Mouse (Mus musculus): Measurements from ENCODE around the gene Sox5. TPM values are rescaled to one million over a fixed set of nuclear protein-coding genes. Genes with fewer than 3 reads are reported as not detected.

Gene Sox5
- total and polyA plus RNA-seq, 2 experiments from 2014 or later: 26.2 to 32.9 TPM

DNA sequence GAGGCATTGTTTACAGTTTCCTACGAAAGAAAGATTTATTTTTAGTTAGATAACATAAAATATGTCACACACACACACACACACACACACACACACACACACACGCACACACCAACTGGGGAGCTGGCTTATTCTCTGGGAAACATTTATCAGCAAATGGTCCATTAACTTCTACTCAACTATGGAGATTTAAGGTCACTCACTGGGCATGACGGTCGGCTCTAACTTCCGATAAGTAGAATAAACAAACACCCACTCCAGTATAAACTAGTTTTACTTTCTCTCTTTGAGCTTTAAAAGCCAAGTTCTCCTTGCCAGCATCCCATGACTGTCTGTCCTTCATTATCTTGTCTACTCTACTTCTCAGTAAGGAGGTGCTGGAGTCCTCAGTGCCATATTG, 33.8 kb upstream of the Sox5 start:
- Histone ChIP-seq H3K27ac (no peak overlapping the region), H3K4me1 (ENCODE audit: insufficient read depth, low read length) (no peaks in the 10 kb centered on the region), H3K9me3 (ENCODE audit: low read length) (no peaks in the 10 kb centered on the region), H3K36me3 (ENCODE audit: insufficient read depth, low read length) (no peaks in the 10 kb centered on the region), H3K4me3 (ENCODE audit: low read length) (no peak overlapping the region), H3K4me2 (ENCODE audit: low read depth, low read length) (no peak overlapping the region), H3K9ac (replicated peaks; ENCODE audit: low read length) (no peak overlapping the region), H3K27me3 (ENCODE audit: insufficient read depth, low read length) (no peaks in the 10 kb centered on the region)
- WGBS: 74% methylated on average over 5 of the region's 5 CpGs
- DNase-seq (ENCODE audit: low spot score) (no peak), ATAC-seq (no peak)
- TF ChIP-seq CTCF (IDR thresholded peaks at IDR 0.05; ENCODE audit: low read depth): no peak

DNA sequence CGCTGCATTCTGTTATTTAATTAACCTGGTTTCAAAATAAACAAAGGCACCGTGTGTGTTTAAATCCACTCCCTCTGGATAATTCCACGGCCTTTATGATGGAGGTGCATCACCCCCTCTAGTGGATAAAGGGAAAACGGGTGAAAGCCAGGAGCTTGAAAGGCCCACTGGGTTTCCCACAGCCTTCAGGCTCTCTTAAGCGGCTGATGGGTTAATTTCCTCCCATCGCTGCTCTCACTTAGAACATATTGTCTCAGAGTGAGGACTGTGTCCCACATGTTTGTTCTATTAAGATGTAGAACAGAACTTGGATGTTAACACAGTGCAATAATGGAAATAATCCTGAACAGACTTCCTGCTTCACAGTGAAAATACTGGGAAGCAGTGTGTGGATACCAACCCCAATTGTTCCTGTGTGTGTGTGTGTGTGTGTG, 33.2 kb upstream of the Sox5 start:
- TF ChIP-seq CTCF (IDR thresholded peaks at IDR 0.05; ENCODE audit: low read depth): peak; percentile 82
- peak; percentile 88 for DNase-seq (ENCODE audit: low spot score)
- 4% methylated on average over 6 of the region's 6 CpGs for WGBS
- peak; percentile 74; the same call in 1 of the 2 replicates for ATAC-seq
- Histone ChIP-seq H3K4me3 (ENCODE audit: low read length) (no peak overlapping the region), H3K27ac (no peak overlapping the region), H3K9ac (replicated peaks; ENCODE audit: low read length) (no peak overlapping the region), H3K27me3 (ENCODE audit: insufficient read depth, low read length) (no peaks in the 10 kb centered on the region), H3K36me3 (ENCODE audit: insufficient read depth, low read length) (no peaks in the 10 kb centered on the region), H3K9me3 (ENCODE audit: low read length) (no peaks in the 10 kb centered on the region), H3K4me2 (ENCODE audit: low read depth, low read length) (no peak overlapping the region), H3K4me1 (ENCODE audit: insufficient read depth, low read length) (no peaks in the 10 kb centered on the region)

DNA sequence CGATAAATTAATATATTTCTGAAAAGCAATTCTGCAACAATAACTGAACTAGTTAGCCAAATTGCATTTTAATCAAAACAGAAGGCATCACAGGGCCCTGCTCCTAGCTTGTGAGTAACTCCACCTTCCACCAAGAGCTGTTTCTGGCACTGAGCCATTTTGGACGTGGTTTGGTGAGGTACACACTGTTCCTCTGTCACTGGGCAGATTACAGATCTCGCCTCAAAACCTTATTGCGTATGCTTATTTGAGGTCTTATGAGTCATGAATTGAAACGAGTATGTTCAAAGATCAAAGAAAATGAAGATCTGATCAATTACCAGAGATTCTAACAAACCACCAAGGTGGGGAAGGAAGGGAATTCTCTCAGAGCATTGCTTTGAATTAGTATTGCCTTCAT, 22.5 kb upstream of the Sox5 start:
- no peak for DNase-seq (ENCODE audit: low spot score)
- no peaks in the 10 kb centered on the region for H3K36me3 ChIP-seq (ENCODE audit: insufficient read depth, low read length)

DNA sequence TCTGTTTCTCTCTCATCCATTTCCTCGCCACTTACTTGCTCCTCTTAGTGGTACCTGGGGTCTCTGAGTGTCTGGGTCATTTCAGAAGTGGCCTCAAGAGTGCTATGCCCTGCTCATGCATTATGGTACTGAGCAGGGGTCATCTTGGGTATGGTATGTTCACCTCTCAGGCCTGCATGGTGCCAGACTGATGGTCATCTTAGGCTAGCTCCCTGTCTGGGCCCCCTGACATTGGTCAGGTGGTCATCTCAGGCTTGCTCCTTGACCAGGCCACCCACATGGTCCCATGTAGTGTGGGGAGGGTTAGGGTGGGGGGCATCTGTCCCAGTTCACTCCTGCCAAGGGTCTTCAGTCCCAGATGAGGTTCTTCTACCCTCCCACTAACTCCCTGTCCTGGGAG, 21.3 kb upstream of the Sox5 start:
- no peak overlapping the region for H3K27ac ChIP-seq
- H3K4me1 ChIP-seq (ENCODE audit: insufficient read depth, low read length): no peaks in the 10 kb centered on the region
- H3K36me3 ChIP-seq (ENCODE audit: insufficient read depth, low read length): no peaks in the 10 kb centered on the region
- no peak for DNase-seq (ENCODE audit: low spot score)
- no peaks in the 10 kb centered on the region for H3K9me3 ChIP-seq (ENCODE audit: low read length)
- no peak overlapping the region for H3K4me2 ChIP-seq (ENCODE audit: low read depth, low read length)
- WGBS: 100% methylated on average over 1 of the region's 1 CpGs
- H3K27me3 ChIP-seq (ENCODE audit: insufficient read depth, low read length): no peaks in the 10 kb centered on the region
- TF ChIP-seq CTCF (IDR thresholded peaks at IDR 0.05; ENCODE audit: low read depth): no peak
- no peak overlapping the region for H3K4me3 ChIP-seq (ENCODE audit: low read length)
- H3K9ac ChIP-seq (replicated peaks; ENCODE audit: low read length): no peak overlapping the region
- ATAC-seq: no peak

More for the DNA sequence above, 22.5 kb upstream of the Sox5 start:
- Histone ChIP-seq H3K9me3 (ENCODE audit: low read length) (no peaks in the 10 kb centered on the region), H3K4me1 (ENCODE audit: insufficient read depth, low read length) (no peaks in the 10 kb centered on the region), H3K4me2 (ENCODE audit: low read depth, low read length) (no peak overlapping the region), H3K27ac (no peak overlapping the region), H3K27me3 (ENCODE audit: insufficient read depth, low read length) (no peaks in the 10 kb centered on the region), H3K9ac (replicated peaks; ENCODE audit: low read length) (no peak overlapping the region), H3K4me3 (ENCODE audit: low read length) (no peak overlapping the region)
- no peak for ATAC-seq
- TF ChIP-seq CTCF (IDR thresholded peaks at IDR 0.05; ENCODE audit: low read depth): no peak
- 84% methylated on average over 5 of the region's 5 CpGs for WGBS

DNA sequence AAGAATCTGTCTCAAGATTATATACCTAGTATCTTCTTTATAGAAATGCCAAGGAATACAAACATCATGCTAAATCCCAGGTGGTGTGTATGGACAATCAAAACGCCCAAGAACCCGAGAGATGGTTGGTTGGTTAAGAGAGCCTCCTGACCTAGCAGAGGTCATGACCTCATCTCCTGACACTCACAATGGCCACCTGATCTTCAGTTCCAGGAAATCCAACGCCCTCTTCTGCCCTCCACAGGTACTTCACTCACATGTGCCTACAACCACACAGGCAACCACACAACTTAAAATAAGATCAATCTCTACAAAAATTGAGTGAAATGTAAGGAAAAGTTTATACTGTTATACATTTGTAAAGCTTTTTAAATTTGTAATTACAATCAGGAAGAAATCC, 12.6 kb upstream of the Sox5 start:
- H3K9ac ChIP-seq (replicated peaks; ENCODE audit: low read length): no peak overlapping the region
- no peaks in the 10 kb centered on the region for H3K36me3 ChIP-seq (ENCODE audit: insufficient read depth, low read length)
- peak; percentile 2; the same call in 1 of the 2 replicates for TF ChIP-seq CTCF (IDR thresholded peaks at IDR 0.05; ENCODE audit: low read depth)
- H3K27me3 ChIP-seq (ENCODE audit: insufficient read depth, low read length): no peaks in the 10 kb centered on the region
- 83% methylated on average over 3 of the region's 3 CpGs for WGBS
- no peak overlapping the region for H3K4me3 ChIP-seq (ENCODE audit: low read length)
- H3K9me3 ChIP-seq (ENCODE audit: low read length): no peaks in the 10 kb centered on the region
- H3K27ac ChIP-seq: no peak overlapping the region
- no peaks in the 10 kb centered on the region for H3K4me1 ChIP-seq (ENCODE audit: insufficient read depth, low read length)
- no peak overlapping the region for H3K4me2 ChIP-seq (ENCODE audit: low read depth, low read length)
- ATAC-seq: no peak
- DNase-seq (ENCODE audit: low spot score): no peak

DNA sequence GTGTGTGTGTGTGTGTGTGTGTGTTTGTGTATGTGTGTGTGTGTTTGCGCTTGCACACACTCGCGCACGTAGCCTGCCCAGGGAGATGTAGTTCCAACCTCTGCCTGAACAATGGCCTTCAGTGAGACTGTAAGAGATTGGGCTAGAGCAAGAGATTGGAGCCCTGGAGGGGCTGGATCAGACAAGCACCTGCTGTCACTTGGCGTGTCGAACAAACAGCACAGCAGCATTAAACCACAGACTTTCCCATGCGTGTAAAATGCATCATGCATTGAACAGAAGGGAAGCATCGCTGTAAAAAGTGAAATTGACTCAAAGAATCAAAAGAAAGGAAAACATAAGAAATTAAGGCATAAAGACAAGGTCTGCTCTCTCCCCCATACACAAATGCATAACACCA, 11.1 kb upstream of the Sox5 start:
- Histone ChIP-seq H3K27me3 (ENCODE audit: insufficient read depth, low read length) (no peaks in the 10 kb centered on the region), H3K9ac (replicated peaks; ENCODE audit: low read length) (no peak overlapping the region), H3K36me3 (ENCODE audit: insufficient read depth, low read length) (no peaks in the 10 kb centered on the region), H3K4me3 (ENCODE audit: low read length) (no peak overlapping the region), H3K27ac (no peak overlapping the region), H3K4me2 (ENCODE audit: low read depth, low read length) (no peak overlapping the region), H3K4me1 (ENCODE audit: insufficient read depth, low read length) (no peaks in the 10 kb centered on the region), H3K9me3 (ENCODE audit: low read length) (no peaks in the 10 kb centered on the region)
- DNase-seq (ENCODE audit: low spot score) (peak; percentile 45), ATAC-seq (no peak)
- 61% methylated on average over 8 of the region's 8 CpGs for WGBS
- TF ChIP-seq CTCF (IDR thresholded peaks at IDR 0.05; ENCODE audit: low read depth): no peak

DNA sequence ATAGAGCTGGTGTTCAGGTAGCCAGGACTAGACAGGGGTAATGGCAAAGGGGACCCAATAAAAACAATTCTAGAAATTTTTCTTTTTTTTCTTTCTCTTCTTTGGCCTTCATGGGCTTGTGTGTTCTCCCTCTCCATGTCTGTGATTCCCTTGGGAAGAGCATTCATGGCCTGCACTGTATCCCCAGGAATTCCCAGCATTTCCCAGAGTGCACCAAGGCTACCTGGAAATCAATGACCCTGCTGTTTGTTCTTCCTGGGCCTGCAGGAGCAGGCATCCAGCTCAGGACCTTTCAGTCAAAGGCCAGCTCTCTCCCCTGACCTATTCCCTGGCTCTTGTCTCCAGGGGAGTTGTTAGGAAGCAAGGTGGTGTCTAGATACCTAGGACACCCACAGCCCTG, 1.5 kb upstream of the Sox5 start:
- ATAC-seq: no peak
- Histone ChIP-seq H3K4me1 (ENCODE audit: insufficient read depth, low read length) (0 out of 2 replicates have a peak, but pooled peaks cover 5% of the 10 kb centered on the region), H3K9ac (replicated peaks; ENCODE audit: low read length) (no peak overlapping the region)

More for the DNA sequence above, 1.5 kb upstream of the Sox5 start:
- H3K9me3 ChIP-seq (ENCODE audit: low read length): no peaks in the 10 kb centered on the region
- H3K36me3 ChIP-seq (ENCODE audit: insufficient read depth, low read length): no peaks in the 10 kb centered on the region
- no peak for DNase-seq (ENCODE audit: low spot score)
- H3K4me3 ChIP-seq (ENCODE audit: low read length): no peak overlapping the region
- H3K27ac ChIP-seq: no peak overlapping the region
- TF ChIP-seq CTCF (IDR thresholded peaks at IDR 0.05; ENCODE audit: low read depth): no peak
- H3K4me2 ChIP-seq (ENCODE audit: low read depth, low read length): peak overlapping the region; percentile 97
- H3K27me3 ChIP-seq (ENCODE audit: insufficient read depth, low read length): no peaks in the 10 kb centered on the region
